Mouse (Mus musculus): ENCODE measurements at regions not wholly inside any gene's neighbourhood (a gene's known extent, or its start where the extent isn't known, plus 50 kb on each side); places are given as distances from the start of the nearest gene placed in this dataset.

GRCm38 (mm10) chr12:109839126-109839587 is 239.0 kb upstream of the Rtl1 start:
- no peaks in the 10 kb centered on the region for H3K4me1 ChIP-seq (ENCODE audit: control insufficient read depth, insufficient read depth, low read length)

GRCm38 (mm10) chr12:109839946-109840524 is 239.9 kb upstream of the Rtl1 start:
- TF ChIP-seq CTCF (IDR thresholded peaks at IDR 0.05; ENCODE audit: control insufficient read depth, insufficient read depth, low read length) (no peak), POLR2A (IDR thresholded peaks at IDR 0.05; ENCODE audit: borderline replicate concordance, control insufficient read depth, low read depth, low read length) (no peak)
- 51% methylated on average over 14 of the region's 14 CpGs for WGBS
- no peak overlapping the region for H3K4me3 ChIP-seq (replicated peaks; ENCODE audit: control insufficient read depth, low read depth, low read length)
- H3K4me1 ChIP-seq (ENCODE audit: control insufficient read depth, insufficient read depth, low read length): no peaks in the 10 kb centered on the region
- no peak overlapping the region for H3K27ac ChIP-seq (ENCODE audit: control insufficient read depth, insufficient read depth, low read depth, low read length, poor library complexity)

More at GRCm38 (mm10) chr12:109839126-109839587, 239.0 kb upstream of the Rtl1 start:
- no peak overlapping the region for H3K27ac ChIP-seq (ENCODE audit: control insufficient read depth, insufficient read depth, low read depth, low read length, poor library complexity)
- H3K4me3 ChIP-seq (replicated peaks; ENCODE audit: control insufficient read depth, low read depth, low read length): no peak overlapping the region
- TF ChIP-seq POLR2A (IDR thresholded peaks at IDR 0.05; ENCODE audit: borderline replicate concordance, control insufficient read depth, low read depth, low read length) (no peak), CTCF (IDR thresholded peaks at IDR 0.05; ENCODE audit: control insufficient read depth, insufficient read depth, low read length) (no peak)
- 68% methylated on average over 9 of the region's 9 CpGs for WGBS

GRCm38 (mm10) chr12:109844723-109845601 is 244.8 kb upstream of the Rtl1 start:
- Histone ChIP-seq H3K4me3 (replicated peaks; ENCODE audit: control insufficient read depth, low read depth, low read length) (no peak overlapping the region), H3K27ac (ENCODE audit: control insufficient read depth, insufficient read depth, low read depth, low read length, poor library complexity) (no peak overlapping the region), H3K4me1 (ENCODE audit: control insufficient read depth, insufficient read depth, low read length) (no peaks in the 10 kb centered on the region)
- WGBS: 72% methylated on average over 8 of the region's 8 CpGs
- TF ChIP-seq CTCF (IDR thresholded peaks at IDR 0.05; ENCODE audit: control insufficient read depth, insufficient read depth, low read length) (no peak), POLR2A (IDR thresholded peaks at IDR 0.05; ENCODE audit: borderline replicate concordance, control insufficient read depth, low read depth, low read length) (no peak)

- no peak for TF ChIP-seq CTCF (IDR thresholded peaks at IDR 0.05; ENCODE audit: control insufficient read depth, insufficient read depth, low read length)
- TF ChIP-seq POLR2A (IDR thresholded peaks at IDR 0.05; ENCODE audit: borderline replicate concordance, control insufficient read depth, low read depth, low read length): no peak
- WGBS: 85% methylated on average over 5 of the region's 5 CpGs
Measured at GRCm38 (mm10) chr12:109845602-109845906, 245.4 kb upstream of the Rtl1 start.

GRCm38 (mm10) chr12:109856336-109856735 is 256.2 kb upstream of the Rtl1 start:
- WGBS: 93% methylated on average over 1 of the region's 1 CpGs
- Histone ChIP-seq H3K4me3 (replicated peaks; ENCODE audit: control insufficient read depth, low read depth, low read length) (no peak overlapping the region), H3K4me1 (ENCODE audit: control insufficient read depth, insufficient read depth, low read length) (no peaks in the 10 kb centered on the region; the same call in none of the 2 replicates), H3K27ac (ENCODE audit: control insufficient read depth, insufficient read depth, low read depth, low read length, poor library complexity) (no peak overlapping the region)
- TF ChIP-seq CTCF (IDR thresholded peaks at IDR 0.05; ENCODE audit: control insufficient read depth, insufficient read depth, low read length) (no peak), POLR2A (IDR thresholded peaks at IDR 0.05; ENCODE audit: borderline replicate concordance, control insufficient read depth, low read depth, low read length) (no peak)

More at GRCm38 (mm10) chr12:109845602-109845906, 245.4 kb upstream of the Rtl1 start:
- no peaks in the 10 kb centered on the region for H3K4me1 ChIP-seq (ENCODE audit: control insufficient read depth, insufficient read depth, low read length)
- no peak overlapping the region for H3K4me3 ChIP-seq (replicated peaks; ENCODE audit: control insufficient read depth, low read depth, low read length)
- no peak overlapping the region for H3K27ac ChIP-seq (ENCODE audit: control insufficient read depth, insufficient read depth, low read depth, low read length, poor library complexity)

- TF ChIP-seq POLR2A (IDR thresholded peaks at IDR 0.05; ENCODE audit: borderline replicate concordance, control insufficient read depth, low read depth, low read length) (no peak), CTCF (IDR thresholded peaks at IDR 0.05; ENCODE audit: control insufficient read depth, insufficient read depth, low read length) (no peak)
- no peak overlapping the region for H3K4me3 ChIP-seq (replicated peaks; ENCODE audit: control insufficient read depth, low read depth, low read length)
- no peaks in the 10 kb centered on the region; the same call in none of the 2 replicates for H3K4me1 ChIP-seq (ENCODE audit: control insufficient read depth, insufficient read depth, low read length)
- H3K27ac ChIP-seq (ENCODE audit: control insufficient read depth, insufficient read depth, low read depth, low read length, poor library complexity): no peak overlapping the region
- 70% methylated on average over 4 of the region's 4 CpGs for WGBS
Measured at GRCm38 (mm10) chr12:109857705-109858104, 257.6 kb upstream of the Rtl1 start.

GRCm38 (mm10) chr12:109864826-109865225 is 264.7 kb upstream of the Rtl1 start:
- TF ChIP-seq POLR2A (IDR thresholded peaks at IDR 0.05; ENCODE audit: borderline replicate concordance, control insufficient read depth, low read depth, low read length): no peak
- TF ChIP-seq CTCF (IDR thresholded peaks at IDR 0.05; ENCODE audit: control insufficient read depth, insufficient read depth, low read length): no peak
- H3K4me3 ChIP-seq (replicated peaks; ENCODE audit: control insufficient read depth, low read depth, low read length): no peak overlapping the region
- no peak overlapping the region for H3K27ac ChIP-seq (ENCODE audit: control insufficient read depth, insufficient read depth, low read depth, low read length, poor library complexity)
- 47% methylated on average over 4 of the region's 4 CpGs for WGBS
- no peaks in the 10 kb centered on the region for H3K4me1 ChIP-seq (ENCODE audit: control insufficient read depth, insufficient read depth, low read length)

- Histone ChIP-seq H3K4me3 (replicated peaks; ENCODE audit: control insufficient read depth, low read depth, low read length) (no peak overlapping the region), H3K27ac (ENCODE audit: control insufficient read depth, insufficient read depth, low read depth, low read length, poor library complexity) (no peak overlapping the region), H3K4me1 (ENCODE audit: control insufficient read depth, insufficient read depth, low read length) (no peaks in the 10 kb centered on the region)
- TF ChIP-seq POLR2A (IDR thresholded peaks at IDR 0.05; ENCODE audit: borderline replicate concordance, control insufficient read depth, low read depth, low read length) (no peak), CTCF (IDR thresholded peaks at IDR 0.05; ENCODE audit: control insufficient read depth, insufficient read depth, low read length) (no peak)
- WGBS: 84% methylated on average over 14 of the region's 14 CpGs
Measured at GRCm38 (mm10) chr12:109871021-109871420, 270.9 kb upstream of the Rtl1 start.

Measured in bone marrow, adult 2 months (tissue).